Mouse (Mus musculus): ENCODE measurements around the gene Snx11. TPM values are rescaled to one million over a fixed set of nuclear protein-coding genes. Genes with fewer than 3 reads are reported as not detected.

Gene Snx11
- polyA plus RNA-seq, 1 experiment from 2014 or later = 10.9 TPM

- 70% methylated on average over 5 of the region's 5 CpGs for WGBS
- Histone ChIP-seq H3K4me3 (no peak overlapping the region), H3K27ac (no peak overlapping the region), H3K27me3 (no peaks in the 10 kb centered on the region), H3K4me2 (no peak overlapping the region), H3K4me1 (replicated peaks) (peaks cover 6% of the 10 kb centered on the region; the same call in 1 of the 2 replicates), H3K9ac (no peak overlapping the region), H3K36me3 (no peaks in the 10 kb centered on the region), H3K9me3 (replicated peaks) (no peaks in the 10 kb centered on the region)
- ATAC-seq (replicated peaks; ENCODE audit: insufficient number of reproducible peaks, insufficient read depth, low FRiP score, low read depth) = no peak
Measured at GRCm38 (mm10) chr11:96758402-96758801, 19.0 kb downstream of the Snx11 start.

- Histone ChIP-seq H3K36me3 (no peaks in the 10 kb centered on the region), H3K27me3 (no peaks in the 10 kb centered on the region), H3K4me3 (no peak overlapping the region), H3K9me3 (replicated peaks) (no peaks in the 10 kb centered on the region), H3K4me2 (no peak overlapping the region), H3K4me1 (replicated peaks) (no peaks in the 10 kb centered on the region), H3K9ac (no peak overlapping the region), H3K27ac (no peak overlapping the region)
- WGBS = 53% methylated on average over 4 of the region's 4 CpGs
- no peak for ATAC-seq (replicated peaks; ENCODE audit: insufficient number of reproducible peaks, insufficient read depth, low FRiP score, low read depth)
Measured at GRCm38 (mm10) chr11:96757421-96757820, 19.9 kb downstream of the Snx11 start.

- no peak for ATAC-seq (replicated peaks; ENCODE audit: insufficient number of reproducible peaks, insufficient read depth, low FRiP score, low read depth)
- 92% methylated on average over 2 of the region's 2 CpGs for WGBS
Measured at GRCm38 (mm10) chr11:96755298-96755697, 22.1 kb downstream of the Snx11 start.

GRCm38 (mm10) chr11:96747555-96747954 lies 29.8 kb downstream of the Snx11 start:
- no peaks in the 10 kb centered on the region for H3K4me1 ChIP-seq (replicated peaks)
- H3K9ac ChIP-seq = no peak overlapping the region
- no peak overlapping the region for H3K4me2 ChIP-seq
- WGBS = 56% methylated on average over 3 of the region's 3 CpGs
- ATAC-seq (replicated peaks; ENCODE audit: insufficient number of reproducible peaks, insufficient read depth, low FRiP score, low read depth) = no peak
- H3K27ac ChIP-seq = no peak overlapping the region
- no peaks in the 10 kb centered on the region for H3K36me3 ChIP-seq
- H3K27me3 ChIP-seq = peaks cover 1% of the 10 kb centered on the region; the same call in 1 of the 2 replicates
- no peaks in the 10 kb centered on the region for H3K9me3 ChIP-seq (replicated peaks)
- no peak overlapping the region for H3K4me3 ChIP-seq

More at GRCm38 (mm10) chr11:96755298-96755697, 22.1 kb downstream of the Snx11 start:
- no peaks in the 10 kb centered on the region for H3K9me3 ChIP-seq (replicated peaks)
- no peak overlapping the region for H3K27ac ChIP-seq
- no peaks in the 10 kb centered on the region for H3K4me1 ChIP-seq (replicated peaks)
- no peak overlapping the region for H3K4me3 ChIP-seq
- no peak overlapping the region for H3K4me2 ChIP-seq
- no peaks in the 10 kb centered on the region for H3K27me3 ChIP-seq
- H3K36me3 ChIP-seq = no peaks in the 10 kb centered on the region
- no peak overlapping the region for H3K9ac ChIP-seq

GRCm38 (mm10) chr11:96746648-96747047 lies 30.7 kb downstream of the Snx11 start:
- Histone ChIP-seq H3K27me3 (peaks cover 10% of the 10 kb centered on the region; the same call in 1 of the 2 replicates), H3K4me3 (no peak overlapping the region), H3K4me2 (no peak overlapping the region), H3K9me3 (replicated peaks) (no peaks in the 10 kb centered on the region), H3K27ac (no peak overlapping the region), H3K36me3 (no peaks in the 10 kb centered on the region), H3K9ac (no peak overlapping the region), H3K4me1 (replicated peaks) (no peaks in the 10 kb centered on the region)
- 62% methylated on average over 6 of the region's 6 CpGs for WGBS
- no peak for ATAC-seq (replicated peaks; ENCODE audit: insufficient number of reproducible peaks, insufficient read depth, low FRiP score, low read depth)

GRCm38 (mm10) chr11:96743891-96744290 lies 33.5 kb downstream of the Snx11 start:
- Histone ChIP-seq H3K4me3 (no peak overlapping the region), H3K36me3 (no peaks in the 10 kb centered on the region), H3K27ac (no peak overlapping the region), H3K4me2 (no peak overlapping the region), H3K27me3 (peaks cover 19% of the 10 kb centered on the region), H3K9ac (no peak overlapping the region), H3K9me3 (replicated peaks) (no peaks in the 10 kb centered on the region), H3K4me1 (replicated peaks) (no peaks in the 10 kb centered on the region)
- no peak for ATAC-seq (replicated peaks; ENCODE audit: insufficient number of reproducible peaks, insufficient read depth, low FRiP score, low read depth)
- WGBS = 72% methylated on average over 4 of the region's 4 CpGs

- Histone ChIP-seq H3K9me3 (replicated peaks) (no peaks in the 10 kb centered on the region), H3K4me1 (replicated peaks) (no peaks in the 10 kb centered on the region), H3K4me2 (no peak overlapping the region), H3K27me3 (peaks cover 22% of the 10 kb centered on the region), H3K36me3 (no peaks in the 10 kb centered on the region), H3K27ac (no peak overlapping the region), H3K4me3 (no peak overlapping the region), H3K9ac (no peak overlapping the region)
- ATAC-seq (replicated peaks; ENCODE audit: insufficient number of reproducible peaks, insufficient read depth, low FRiP score, low read depth) = no peak
- WGBS = 65% methylated on average over 11 of the region's 11 CpGs
Measured at GRCm38 (mm10) chr11:96743000-96743399, 34.4 kb downstream of the Snx11 start.

GRCm38 (mm10) chr11:96741995-96742394 lies 35.4 kb downstream of the Snx11 start:
- no peak overlapping the region for H3K4me3 ChIP-seq
- H3K36me3 ChIP-seq = no peaks in the 10 kb centered on the region
- no peak overlapping the region for H3K9ac ChIP-seq
- H3K27ac ChIP-seq = no peak overlapping the region
- ATAC-seq (replicated peaks; ENCODE audit: insufficient number of reproducible peaks, insufficient read depth, low FRiP score, low read depth) = no peak
- no peak overlapping the region for H3K4me2 ChIP-seq
- H3K9me3 ChIP-seq (replicated peaks) = no peaks in the 10 kb centered on the region
- 46% methylated on average over 12 of the region's 12 CpGs for WGBS
- H3K27me3 ChIP-seq = peaks cover 22% of the 10 kb centered on the region
- no peaks in the 10 kb centered on the region for H3K4me1 ChIP-seq (replicated peaks)

GRCm38 (mm10) chr11:96740796-96741195 lies 36.6 kb downstream of the Snx11 start:
- Histone ChIP-seq H3K27me3 (peaks cover 22% of the 10 kb centered on the region), H3K4me2 (no peak overlapping the region), H3K4me3 (no peak overlapping the region), H3K9me3 (replicated peaks) (no peaks in the 10 kb centered on the region), H3K27ac (no peak overlapping the region), H3K9ac (no peak overlapping the region), H3K4me1 (replicated peaks) (peaks cover 5% of the 10 kb centered on the region), H3K36me3 (no peaks in the 10 kb centered on the region)
- WGBS = 72% methylated on average over 12 of the region's 12 CpGs
- ATAC-seq (replicated peaks; ENCODE audit: insufficient number of reproducible peaks, insufficient read depth, low FRiP score, low read depth) = no peak

- no peak overlapping the region for H3K4me2 ChIP-seq
- 78% methylated on average over 14 of the region's 14 CpGs for WGBS
Measured at GRCm38 (mm10) chr11:96737673-96738471, 39.5 kb downstream of the Snx11 start.

GRCm38 (mm10) chr11:96736361-96736760 lies 41.0 kb downstream of the Snx11 start:
- WGBS = 19% methylated on average over 11 of the region's 11 CpGs
- H3K9me3 ChIP-seq (replicated peaks) = no peaks in the 10 kb centered on the region
- H3K4me1 ChIP-seq (replicated peaks) = peaks cover 8% of the 10 kb centered on the region
- H3K4me3 ChIP-seq = peak overlapping the region; percentile 32
- no peak overlapping the region for H3K27ac ChIP-seq
- H3K9ac ChIP-seq = no peak overlapping the region
- peaks cover 15% of the 10 kb centered on the region for H3K27me3 ChIP-seq
- H3K36me3 ChIP-seq = no peaks in the 10 kb centered on the region
- ATAC-seq (replicated peaks; ENCODE audit: insufficient number of reproducible peaks, insufficient read depth, low FRiP score, low read depth) = no peak
- H3K4me2 ChIP-seq = peak overlapping the region; percentile 65

More at GRCm38 (mm10) chr11:96737673-96738471, 39.5 kb downstream of the Snx11 start:
- no peak overlapping the region for H3K4me3 ChIP-seq
- no peaks in the 10 kb centered on the region for H3K9me3 ChIP-seq (replicated peaks)
- H3K27me3 ChIP-seq = peaks cover 28% of the 10 kb centered on the region
- H3K27ac ChIP-seq = no peak overlapping the region
- ATAC-seq (replicated peaks; ENCODE audit: insufficient number of reproducible peaks, insufficient read depth, low FRiP score, low read depth) = no peak
- H3K4me1 ChIP-seq (replicated peaks) = peaks cover 8% of the 10 kb centered on the region
- H3K9ac ChIP-seq = no peak overlapping the region
- no peaks in the 10 kb centered on the region for H3K36me3 ChIP-seq

GRCm38 (mm10) chr11:96735908-96736307 lies 41.5 kb downstream of the Snx11 start:
- peak; percentile 77 for ATAC-seq (replicated peaks; ENCODE audit: insufficient number of reproducible peaks, insufficient read depth, low FRiP score, low read depth)
- Histone ChIP-seq H3K9me3 (replicated peaks) (no peaks in the 10 kb centered on the region), H3K4me3 (peak overlapping the region; percentile 32), H3K27ac (no peak overlapping the region), H3K4me2 (peak overlapping the region; percentile 65), H3K9ac (peak overlapping the region; percentile 49), H3K4me1 (replicated peaks) (peaks cover 8% of the 10 kb centered on the region), H3K36me3 (no peaks in the 10 kb centered on the region), H3K27me3 (peaks cover 11% of the 10 kb centered on the region)
- WGBS = 2% methylated on average over 19 of the region's 19 CpGs

Data from heart, embryonic 15.5 days (tissue).